Mouse (Mus musculus) lung, embryonic 14.5 days (tissue): ENCODE data around the gene Spocd1. TPM values are rescaled to one million over a fixed set of nuclear protein-coding genes. Genes with fewer than 3 reads are reported as not detected.

Source experiments
- ATAC-seq: fragments of 200-750 bp; cut with Nextera tagmentation; 2 replicates; pipeline ENCODE4 v1.8.0; 2017; ENCODE audit warnings: mild to moderate bottlenecking, moderate TSS enrichment, moderate library complexity; ENCODE audit not compliant: insufficient read depth
- DNase-seq: peaks from one replicate; pipeline ENCODE4 v3.0.0-alpha.2; 2015
- H3K27ac ChIP-seq: fragments of 300-500 bp; sonication (generic); 2 replicates; pipeline ENCODE4 v1.5.1; 2014; ENCODE audit warnings: low read depth, mild to moderate bottlenecking, moderate library complexity
- H3K27me3 ChIP-seq: fragments of 300-500 bp; sonication (generic); 2 replicates; pipeline ENCODE4 v1.6.1; 2014; ENCODE audit warnings: low read length, control low read depth; ENCODE audit not compliant: insufficient read depth
- H3K36me3 ChIP-seq: fragments of 300-500 bp; sonication (generic); 2 replicates; pipeline ENCODE4 v1.6.1; 2014; ENCODE audit warnings: control low read depth; ENCODE audit not compliant: insufficient read depth
- H3K4me1 ChIP-seq: fragments of 300-500 bp; sonication (generic); 2 replicates; pipeline ENCODE4 v1.6.1; 2014; ENCODE audit warnings: antibody characterized with exemption, control low read depth; ENCODE audit not compliant: insufficient read depth
- H3K4me2 ChIP-seq: fragments of 300-500 bp; sonication (generic); 2 replicates; pipeline ENCODE4 v1.6.1; 2014; ENCODE audit warnings: mild to moderate bottlenecking
- H3K4me3 ChIP-seq: fragments of 300-500 bp; sonication (generic); 2 replicates; pipeline ENCODE4 v1.5.1; 2014; ENCODE audit warnings: low read depth, low read length
- H3K9ac ChIP-seq: fragments of 300-500 bp; sonication (generic); 2 replicates; pipeline ENCODE4 v1.6.1; 2014
- H3K9me3 ChIP-seq: fragments of 300-500 bp; sonication (generic); 2 replicates; pipeline ENCODE4 v1.6.1; 2016; ENCODE audit warnings: low read depth, low read length, control low read depth
- CTCF ChIP-seq: IDR thresholded peaks from 2 replicates; pipeline ENCODE4 v1.5.1; 2016; ENCODE audit warnings: antibody characterized with exemption, low read depth
- WGBS: fragments of 180-500 bp; shearing (Covaris S2); extraction: QIAGEN DNeasy Blood & Tissue Kit; methylation state at CpG from one replicate; pipeline ENCODE4 v1.1.7; 2014; 5-methylcytosine and 5-hydroxymethylcytosine counted together
- polyA plus RNA-seq: library from polyadenylated mRNA; unstranded; fragments of >200 nt; fragmentation: Nextera tagmentation; extraction: Ambion mirVana; gene quantifications from 2 replicates; pipeline ENCODE4 v1.2.1, GENCODE M21; 2014

Gene Spocd1
- polyA plus RNA-seq, 1 experiment from 2014 or later = not detected

DNA sequence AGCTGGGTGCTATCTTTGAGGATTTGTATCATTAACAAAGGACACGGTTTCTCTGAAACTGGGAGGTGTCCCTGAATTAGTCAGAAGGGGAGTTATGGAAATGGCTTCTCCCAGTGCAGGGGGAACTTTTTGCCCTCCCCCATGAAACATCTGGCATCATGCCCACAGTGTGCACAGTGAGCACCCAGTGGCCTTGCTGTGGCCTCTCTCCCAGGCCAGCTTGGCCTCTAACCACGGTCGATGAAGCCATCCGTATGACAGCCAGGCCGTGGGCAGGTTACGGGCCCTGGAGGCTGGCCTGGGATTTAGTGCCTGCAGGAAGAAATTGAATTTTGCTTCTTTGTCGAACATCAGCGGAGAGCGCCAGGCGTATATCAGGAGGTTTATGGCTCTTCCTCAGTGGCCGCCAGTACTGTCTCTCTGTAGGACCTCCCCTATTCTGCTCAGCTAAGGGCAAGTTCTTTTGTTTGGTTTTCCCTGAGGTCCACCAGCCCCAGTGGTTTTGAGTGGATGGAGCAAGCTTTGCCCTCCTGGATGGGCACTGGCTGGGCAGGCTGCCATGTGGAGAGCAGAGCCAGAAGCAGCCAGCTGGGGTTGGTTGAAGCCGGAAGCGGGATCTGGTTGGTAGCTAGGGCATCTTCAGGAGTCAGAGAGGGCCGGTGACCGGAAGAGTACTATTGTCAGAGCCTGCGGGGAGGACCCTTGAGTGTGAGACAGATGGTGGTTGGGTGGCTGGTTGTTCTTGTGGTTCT, 65.1 kb downstream of the Spocd1 start:
- TF ChIP-seq CTCF = no peak
- Histone ChIP-seq H3K27me3 (peaks cover 5% of the 10 kb centered on the region; the same call in 1 of the 2 replicates), H3K9ac (no peak overlapping the region), H3K4me2 (no peak overlapping the region), H3K4me1 (no peaks in the 10 kb centered on the region), H3K27ac (no peak overlapping the region), H3K9me3 (no peaks in the 10 kb centered on the region), H3K36me3 (no peaks in the 10 kb centered on the region; the same call in 1 of the 2 replicates), H3K4me3 (no peak overlapping the region)
- WGBS = 81% methylated on average over 16 of the region's 16 CpGs
- DNase-seq (no peak), ATAC-seq (no peak)

DNA sequence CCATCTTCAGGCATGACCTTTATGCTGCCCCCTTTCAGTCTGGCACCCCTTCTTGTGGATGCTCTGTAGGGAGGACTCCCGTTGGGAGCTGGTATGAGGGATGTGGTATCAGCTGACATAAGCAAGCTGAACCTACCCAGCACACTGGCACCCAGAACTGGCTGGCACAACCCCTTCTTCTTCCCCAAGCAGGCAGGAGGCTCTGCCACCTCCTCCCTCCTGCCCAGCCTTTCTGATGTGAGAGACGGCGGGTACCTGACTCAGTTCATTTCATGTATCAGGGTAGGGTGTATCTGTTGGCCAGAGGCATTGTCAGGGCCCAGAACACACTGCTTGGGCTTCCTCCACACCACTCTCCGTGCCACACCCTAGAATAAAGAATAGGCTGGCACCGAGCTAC, 65.7 kb downstream of the Spocd1 start:
- 82% methylated on average over 5 of the region's 5 CpGs for WGBS

DNA sequence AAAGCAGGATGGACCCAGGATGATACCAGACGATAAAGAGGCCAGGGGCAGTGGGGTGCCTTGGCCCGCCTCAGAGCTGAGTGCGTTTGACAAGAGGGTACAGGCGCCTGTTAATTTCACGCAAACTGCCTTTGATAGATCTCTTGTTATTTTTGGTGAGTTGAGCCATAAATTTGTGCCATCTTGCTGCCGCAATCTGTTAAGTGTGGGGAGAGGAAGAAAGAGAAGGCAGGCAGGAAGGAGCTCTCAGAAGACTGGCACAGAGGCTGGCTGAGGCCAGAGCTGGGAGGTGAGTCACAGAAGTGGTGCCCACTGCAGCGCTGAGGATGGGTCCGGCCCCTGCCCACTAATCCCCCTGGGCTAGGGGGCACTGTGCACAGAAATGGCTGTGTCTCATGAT, 66.2 kb downstream of the Spocd1 start:
- Histone ChIP-seq H3K27me3 (peaks cover 3% of the 10 kb centered on the region; the same call in 1 of the 2 replicates), H3K9ac (no peak overlapping the region), H3K4me3 (no peak overlapping the region), H3K27ac (no peak overlapping the region), H3K36me3 (no peaks in the 10 kb centered on the region; the same call in 1 of the 2 replicates), H3K4me2 (no peak overlapping the region), H3K4me1 (0 out of 2 replicates have a peak, but pooled peaks cover 5% of the 10 kb centered on the region), H3K9me3 (no peaks in the 10 kb centered on the region)
- ATAC-seq (no peak), DNase-seq (no peak)
- 81% methylated on average over 8 of the region's 8 CpGs for WGBS
- no peak for TF ChIP-seq CTCF

More for the DNA sequence above, 65.7 kb downstream of the Spocd1 start:
- TF ChIP-seq CTCF = no peak
- Histone ChIP-seq H3K36me3 (no peaks in the 10 kb centered on the region; the same call in 1 of the 2 replicates), H3K9me3 (no peaks in the 10 kb centered on the region), H3K27me3 (peaks cover 3% of the 10 kb centered on the region; the same call in 1 of the 2 replicates), H3K9ac (no peak overlapping the region), H3K4me1 (0 out of 2 replicates have a peak, but pooled peaks cover 3% of the 10 kb centered on the region), H3K4me3 (no peak overlapping the region), H3K4me2 (no peak overlapping the region), H3K27ac (no peak overlapping the region)
- no peak for ATAC-seq
- DNase-seq = no peak

DNA sequence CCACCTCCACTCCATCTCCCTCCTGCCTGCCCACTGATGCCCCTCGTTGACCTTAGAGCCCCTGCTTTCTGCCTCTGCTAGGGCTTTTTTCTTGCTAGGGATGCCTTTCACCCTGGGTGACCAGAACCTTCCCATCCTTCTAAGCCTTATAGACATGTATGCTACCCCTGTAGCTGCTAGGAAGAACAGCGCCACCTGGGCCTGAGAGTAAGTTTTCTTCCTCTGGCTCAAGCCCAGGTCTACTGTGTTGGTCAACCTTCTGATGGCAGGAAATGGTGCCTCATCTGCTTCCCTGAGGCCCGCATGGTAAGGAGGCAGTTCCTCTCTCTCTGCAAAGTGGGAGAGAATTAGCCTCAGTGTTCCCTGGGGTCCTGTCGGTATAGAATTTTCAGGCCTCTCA, 67.0 kb downstream of the Spocd1 start:
- no peak overlapping the region for H3K27ac ChIP-seq
- no peak overlapping the region for H3K4me2 ChIP-seq
- DNase-seq = peak; percentile 18
- peaks cover 3% of the 10 kb centered on the region; the same call in 1 of the 2 replicates for H3K27me3 ChIP-seq
- WGBS = 73% methylated on average over 4 of the region's 4 CpGs
- H3K36me3 ChIP-seq = no peaks in the 10 kb centered on the region; the same call in 1 of the 2 replicates
- peaks cover 12% of the 10 kb centered on the region; the same call in 1 of the 2 replicates for H3K4me1 ChIP-seq
- H3K4me3 ChIP-seq = no peak overlapping the region
- TF ChIP-seq CTCF = 0 out of 2 replicates have a peak, but pooled peaks have one; percentile 19
- ATAC-seq = no peak
- no peak overlapping the region for H3K9ac ChIP-seq
- no peaks in the 10 kb centered on the region for H3K9me3 ChIP-seq

DNA sequence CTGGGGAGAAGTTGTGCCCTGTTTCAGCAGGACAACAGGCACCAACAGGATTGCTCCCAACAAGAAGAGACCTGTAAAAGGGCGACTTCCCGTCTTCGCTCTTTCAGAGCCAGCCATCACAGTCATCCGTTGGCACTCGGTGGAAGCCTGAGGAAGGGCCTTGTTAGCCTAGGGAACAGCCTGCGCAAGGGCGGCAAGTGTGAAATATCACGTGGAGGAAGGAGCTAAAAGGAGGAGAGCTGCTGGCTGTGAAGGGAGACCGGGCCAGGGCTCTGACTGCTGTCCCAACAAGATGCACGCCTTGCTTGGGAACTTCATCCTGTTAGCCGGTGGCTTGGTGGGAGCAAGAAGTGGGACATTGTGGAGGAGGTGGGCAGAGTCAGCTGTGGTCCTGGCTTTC, 69.1 kb downstream of the Spocd1 start:
- Histone ChIP-seq H3K27ac (no peak overlapping the region), H3K4me3 (no peak overlapping the region), H3K9me3 (no peaks in the 10 kb centered on the region), H3K27me3 (peaks cover 3% of the 10 kb centered on the region; the same call in 1 of the 2 replicates), H3K9ac (no peak overlapping the region), H3K4me1 (peaks cover 22% of the 10 kb centered on the region), H3K4me2 (no peak overlapping the region), H3K36me3 (no peaks in the 10 kb centered on the region)
- no peak for DNase-seq
- ATAC-seq = no peak
- 47% methylated on average over 11 of the region's 11 CpGs for WGBS
- no peak for TF ChIP-seq CTCF

DNA sequence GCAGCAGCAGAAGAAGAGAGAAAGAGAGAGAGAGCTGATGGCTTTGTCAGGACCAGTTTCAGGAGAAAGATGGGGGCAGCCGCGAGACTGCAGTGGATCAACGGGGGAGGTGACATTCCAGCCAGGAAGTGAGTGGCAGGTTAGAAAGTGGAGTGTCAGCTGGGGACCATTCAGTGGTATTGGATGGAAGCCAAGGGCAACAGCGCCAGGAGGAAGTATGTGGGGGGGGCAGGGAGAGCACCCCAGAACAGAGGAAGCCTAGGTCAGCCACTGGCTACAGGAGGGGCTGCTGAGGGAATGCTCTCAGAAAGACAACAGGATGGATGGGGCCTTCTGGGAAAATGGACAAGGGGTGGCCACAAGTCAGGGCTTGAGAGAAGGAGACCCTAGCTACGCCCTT, 72.7 kb downstream of the Spocd1 start:
- peak overlapping the region; percentile 69 for H3K27ac ChIP-seq
- peak; percentile 31; the same call in 1 of the 2 replicates for TF ChIP-seq CTCF
- peaks cover 26% of the 10 kb centered on the region for H3K4me1 ChIP-seq
- no peaks in the 10 kb centered on the region for H3K36me3 ChIP-seq
- no peak overlapping the region; the same call in 1 of the 2 replicates for H3K4me2 ChIP-seq
- 13% methylated on average over 5 of the region's 5 CpGs for WGBS
- DNase-seq = peak; percentile 72
- H3K9ac ChIP-seq = no peak overlapping the region
- no peaks in the 10 kb centered on the region for H3K9me3 ChIP-seq
- peak; percentile 73 for ATAC-seq
- H3K4me3 ChIP-seq = no peak overlapping the region
- H3K27me3 ChIP-seq = peaks cover 10% of the 10 kb centered on the region; the same call in 1 of the 2 replicates

DNA sequence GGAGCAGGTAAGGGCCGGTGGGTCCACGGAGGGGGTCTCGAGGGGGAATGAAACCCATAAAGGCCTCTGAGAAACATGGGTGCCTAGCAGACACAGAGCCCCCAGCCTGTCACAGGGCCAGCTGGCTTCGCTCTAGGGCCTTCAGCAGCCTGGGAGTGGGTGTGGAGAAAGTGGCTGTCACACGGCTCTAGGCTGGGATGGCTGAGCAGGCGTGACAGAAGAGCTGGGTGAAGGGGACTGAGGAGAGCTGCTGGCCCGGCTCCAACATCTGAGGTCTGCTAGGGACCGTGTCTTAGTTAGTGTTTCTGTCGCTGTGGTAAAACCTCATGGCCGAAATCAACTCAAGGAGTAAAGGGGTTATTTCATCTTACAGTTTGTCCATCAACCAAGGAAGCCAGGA, 73.1 kb downstream of the Spocd1 start:
- peak; percentile 94 for ATAC-seq
- 36% methylated on average over 10 of the region's 10 CpGs for WGBS

More for the DNA sequence above, 73.1 kb downstream of the Spocd1 start:
- peaks cover 15% of the 10 kb centered on the region; the same call in 1 of the 2 replicates for H3K27me3 ChIP-seq
- H3K4me2 ChIP-seq = no peak overlapping the region; the same call in 1 of the 2 replicates
- no peak overlapping the region for H3K9ac ChIP-seq
- H3K4me1 ChIP-seq = peaks cover 27% of the 10 kb centered on the region
- no peaks in the 10 kb centered on the region for H3K9me3 ChIP-seq
- no peak for TF ChIP-seq CTCF
- no peak overlapping the region for H3K4me3 ChIP-seq
- peak; percentile 91 for DNase-seq
- H3K36me3 ChIP-seq = no peaks in the 10 kb centered on the region
- H3K27ac ChIP-seq = peak overlapping the region; percentile 69
